Mouse (Mus musculus) CH12.LX (cell line): ENCODE results near the gene Ctc1. TPM values are rescaled to one million over a fixed set of nuclear protein-coding genes. Genes with fewer than 3 reads are reported as not detected.

Source experiments
- DNase-seq: peaks from one replicate; pipeline ENCODE4 v3.0.0-alpha.2; 2013; ENCODE audit errors: extremely low read depth
- H3K27ac ChIP-seq: 2 replicates; pipeline ENCODE4 v1.5.1; 2012; ENCODE audit warnings: low read depth, mild to moderate bottlenecking, control low read depth, moderate library complexity; ENCODE audit not compliant: insufficient read depth
- H3K27me3 ChIP-seq: replicated peaks from 2 replicates; pipeline ENCODE3; 2012; ENCODE audit warnings: inconsistent platforms
- H3K36me3 ChIP-seq, 2 experiments: replicated peaks in 1 of 2; 2 replicates each; pipeline versions ENCODE3 to v1.6.1; 2012; ENCODE audit warnings: inconsistent platforms in 1 of 2, low read length in 1 of 2, mild to moderate bottlenecking in 1 of 2, mixed read lengths in 1 of 2, moderate library complexity in 1 of 2; ENCODE audit not compliant: control insufficient read depth in 1 of 2, insufficient read depth in 1 of 2
- H3K4me1 ChIP-seq, 2 experiments: 2 replicates each; pipeline ENCODE4 v1.6.1; 2012; ENCODE audit warnings: inconsistent platforms in 1 of 2, moderate library complexity in 1 of 2; ENCODE audit not compliant: insufficient read depth in 2 of 2, control insufficient read depth in 1 of 2
- H3K4me2 ChIP-seq: 2 replicates; pipeline ENCODE4 v1.6.1; 2012; ENCODE audit warnings: low read depth, mild to moderate bottlenecking, control low read depth; ENCODE audit not compliant: poor library complexity, insufficient read depth, severe bottlenecking
- H3K4me3 ChIP-seq, 3 experiments: fragments of 150-350 bp in 1 of 3; sonication (generic) in 1 of 3; replicated peaks in 1 of 3; 2 replicates each; pipeline versions ENCODE3 to v1.5.1; 2011 to 2012; ENCODE audit warnings: low read depth in 2 of 3, low read length in 2 of 3, mild to moderate bottlenecking in 2 of 3, moderate library complexity in 2 of 3, control low read depth in 1 of 3, improper control_type of control experiment in 1 of 3, inconsistent platforms in 1 of 3, mixed read lengths in 1 of 3; ENCODE audit not compliant: poor library complexity in 1 of 3
- H3K79me2 ChIP-seq: replicated peaks from 2 replicates; pipeline ENCODE4 v1.6.1; 2012; ENCODE audit warnings: mild to moderate bottlenecking, moderate library complexity; ENCODE audit not compliant: control insufficient read depth, poor library complexity, insufficient read depth, severe bottlenecking; ENCODE audit errors: extremely low read depth
- H3K9ac ChIP-seq: 2 replicates; pipeline ENCODE4 v1.6.1; 2012; ENCODE audit warnings: low read depth, mild to moderate bottlenecking, control low read depth, moderate library complexity; ENCODE audit not compliant: insufficient read depth
- H3K9me3 ChIP-seq: replicated peaks from 2 replicates; pipeline ENCODE3; 2012; ENCODE audit warnings: low read length, inconsistent platforms, mixed read lengths
- BHLHE40 ChIP-seq: IDR thresholded peaks from 2 replicates; pipeline ENCODE4 v1.6.1; 2011; ENCODE audit warnings: mild to moderate bottlenecking, low read depth, low read length, improper control_type of control experiment
- E2F4 ChIP-seq: IDR thresholded peaks from 2 replicates; pipeline ENCODE4 v1.6.1; 2011; ENCODE audit warnings: low read depth, low read length, improper control_type of control experiment; ENCODE audit not compliant: insufficient replicate concordance
- ELF1 ChIP-seq: IDR thresholded peaks from 2 replicates; pipeline ENCODE4 v1.6.1; 2014; ENCODE audit warnings: low read depth, mild to moderate bottlenecking, inconsistent platforms, low read length, improper control_type of control experiment
- EP300 ChIP-seq: IDR thresholded peaks from 2 replicates; pipeline ENCODE4 v1.6.1; 2011; ENCODE audit warnings: low read length, improper control_type of control experiment
- ETS1 ChIP-seq: conservative IDR thresholded peaks from 2 replicates; pipeline ENCODE4 v1.6.1; 2012; ENCODE audit warnings: low read depth, mild to moderate bottlenecking, inconsistent platforms, low read length, improper control_type of control experiment, moderate library complexity
- GABPA ChIP-seq: IDR thresholded peaks from 2 replicates; pipeline ENCODE4 v1.6.1; 2012; ENCODE audit warnings: low read depth, low read length, improper control_type of control experiment, inconsistent platforms; ENCODE audit not compliant: insufficient replicate concordance
- MEF2A ChIP-seq: IDR thresholded peaks from 2 replicates; pipeline ENCODE4 v1.6.1; 2014; ENCODE audit warnings: low read depth, mild to moderate bottlenecking, inconsistent platforms, low read length, improper control_type of control experiment, borderline replicate concordance
- MYC ChIP-seq: IDR thresholded peaks from 2 replicates; pipeline ENCODE4 v1.6.1; 2011; ENCODE audit warnings: low read depth, mild to moderate bottlenecking, improper control_type of control experiment, low read length
- NELFE ChIP-seq: IDR thresholded peaks from 2 replicates; pipeline ENCODE4 v1.6.1; 2011; ENCODE audit warnings: low read depth, low read length, improper control_type of control experiment
- NRF1 ChIP-seq: IDR thresholded peaks from 2 replicates; pipeline ENCODE4 v1.6.1; 2014; ENCODE audit warnings: low read depth, mild to moderate bottlenecking, inconsistent platforms, low read length, improper control_type of control experiment, moderate library complexity
- POLR2AphosphoS2 ChIP-seq: IDR thresholded peaks from 2 replicates; pipeline ENCODE4 v1.6.1; 2011; ENCODE audit warnings: low read depth, low read length, improper control_type of control experiment
- RAD21 ChIP-seq: IDR thresholded peaks from 2 replicates; pipeline ENCODE4 v1.6.1; 2011; ENCODE audit warnings: low read depth, mild to moderate bottlenecking, low read length, improper control_type of control experiment, moderate library complexity
- SIN3A ChIP-seq: IDR thresholded peaks from 2 replicates; pipeline ENCODE4 v1.6.1; 2012; ENCODE audit warnings: low read length, improper control_type of control experiment, inconsistent platforms
- UBTF ChIP-seq: IDR thresholded peaks from 2 replicates; pipeline ENCODE4 v1.6.1; 2012; ENCODE audit warnings: low read depth, mild to moderate bottlenecking, inconsistent platforms, low read length, improper control_type of control experiment, moderate library complexity
- ZC3H11A ChIP-seq: IDR thresholded peaks from 2 replicates; pipeline ENCODE4 v1.6.1; 2012; ENCODE audit warnings: low read depth, mild to moderate bottlenecking, inconsistent platforms, low read length, improper control_type of control experiment
- ZKSCAN1 ChIP-seq: IDR thresholded peaks from 2 replicates; pipeline ENCODE4 v1.6.1; 2012; ENCODE audit warnings: low read depth, inconsistent platforms, low read length, improper control_type of control experiment, borderline replicate concordance
- ZNF384 ChIP-seq: IDR thresholded peaks from 2 replicates; pipeline ENCODE4 v1.6.1; 2012; ENCODE audit warnings: low read depth, low read length, improper control_type of control experiment, inconsistent platforms
- dilution Hi-C: fragments of 300-500 bp; cut with MboI; formaldehyde crosslinking; loops from 2 replicates; pipeline ENCODE4 v1.14.3; 2020; ENCODE audit warnings: low sequenced_read_pairs; ENCODE audit not compliant: extremely low pct_unique_long_range_greater_than_20kb, extremely low pct_ligation_motif_present
- in situ Hi-C: fragments of 300-500 bp; cut with MboI; formaldehyde crosslinking; loops from 3 replicates; pipeline ENCODE4 v1.14.3; 2019; ENCODE audit warnings: low sequenced_read_pairs, low pct_ligation_motif_present, low pct_unique_long_range_greater_than_20kb, mixed read lengths
- polyA plus RNA-seq: library from polyadenylated mRNA; unstranded; fragments of >175 nt; gene quantifications from 2 replicates; pipeline ENCODE4 v1.2.1, GENCODE M21; 2012; ENCODE audit warnings: low read depth; ENCODE audit not compliant: insufficient read length
- total RNA-seq, 2 experiments: library from RNA; depleted of rRNA; stranded (reverse); fragments of 300-350 nt in 1 of 2; fragments of >200 nt in 1 of 2; gene quantifications; 2 replicates each; pipeline ENCODE4 v1.2.3; 2012 to 2014

The Ctc1 gene
- total and polyA plus RNA-seq, 3 experiments, result 20.5 to 69.8 (median 44.8) TPM

DNA sequence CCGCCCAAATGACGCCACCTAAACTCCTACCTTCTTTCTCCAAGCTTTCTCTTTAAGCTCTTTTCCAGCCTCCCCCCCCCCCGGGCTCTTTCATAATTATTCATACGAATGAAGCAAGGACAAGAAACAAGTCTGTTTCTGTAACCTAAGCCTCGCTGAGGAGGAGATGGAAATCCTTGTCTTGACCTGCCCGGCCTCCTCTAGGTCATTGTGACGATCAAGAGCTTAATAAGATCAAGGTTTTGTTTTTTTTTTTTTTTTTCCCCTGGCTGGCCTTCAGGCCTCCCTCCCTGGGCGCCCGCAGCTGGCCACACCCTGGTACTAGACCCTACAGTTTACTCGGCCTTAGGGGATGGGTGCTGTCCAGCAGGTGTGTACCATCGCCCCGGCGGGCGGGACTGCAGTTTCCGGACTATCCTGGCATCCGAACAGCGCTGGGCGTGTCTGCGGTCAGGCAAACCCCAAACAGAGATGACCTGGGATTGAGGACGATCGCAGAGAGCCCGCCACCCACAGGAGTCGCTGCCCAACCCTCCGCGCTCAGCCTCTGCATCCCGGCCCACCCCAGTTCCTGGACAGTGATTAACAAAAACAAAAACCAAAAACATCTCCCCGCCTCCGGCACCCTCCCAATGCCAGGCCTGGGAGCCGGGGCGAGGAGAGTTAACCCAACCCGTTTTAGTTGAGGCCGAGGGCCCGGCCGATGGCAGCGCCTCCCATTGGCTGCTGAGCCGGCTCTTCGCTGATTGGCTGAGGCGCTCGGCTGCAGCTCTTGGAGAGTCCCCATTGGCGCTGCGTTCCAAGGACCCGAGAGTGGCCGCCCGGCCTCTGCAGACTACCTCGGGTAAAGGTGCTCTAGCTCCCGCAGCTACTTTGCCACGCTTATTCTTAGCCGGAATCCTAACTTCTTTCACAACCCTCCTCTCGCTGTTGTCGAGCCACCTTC is 48.1 kb upstream of the Ctc1 start, which contains the start of gene Slc25a35 (continued):
- TF ChIP-seq NRF1 (no peak), ZC3H11A (no peak), ZKSCAN1 (no peak), SIN3A (peak; percentile 88), ETS1 (no peak), RAD21 (no peak), UBTF (no peak), MEF2A (no peak), NELFE (peak; percentile 8; the same call in 1 of the 2 replicates), GABPA (no peak), MYC (no peak), ZNF384 (peak; percentile 82), ELF1 (peak; percentile 31), BHLHE40 (0 out of 2 replicates have a peak, but pooled peaks have one; percentile 4)
- TF ChIP-seq, all 38 proteins: peak for 11

- in situ Hi-C loops, result no loop called here
- peaks cover 10 to 34% of the 10 kb centered on the region in 2 experiments for H3K4me1 ChIP-seq
- H3K4me3 ChIP-seq, result no peak overlapping the region
- H3K4me2 ChIP-seq, result no peak overlapping the region; the same call in 1 of the 2 replicates
- H3K79me2 ChIP-seq, result no peaks in the 10 kb centered on the region
- TF ChIP-seq ZKSCAN1, result no peak
- no peak for TF ChIP-seq NELFE
- no peak for TF ChIP-seq GABPA
- no peak for TF ChIP-seq POLR2AphosphoS2
- no peak for TF ChIP-seq E2F4
- TF ChIP-seq MEF2A, result no peak
- TF ChIP-seq EP300, result no peak
- dilution Hi-C loops, result no loop called here
- H3K27ac ChIP-seq, result no peak overlapping the region
- H3K9me3 ChIP-seq, result no peaks in the 10 kb centered on the region
- H3K36me3 ChIP-seq, result peaks cover 0 to 20% of the 10 kb centered on the region in 2 experiments
- H3K9ac ChIP-seq, result 0 out of 2 replicates have a peak overlapping the region, but pooled peaks have one; percentile 36
- no peak for DNase-seq
- peaks cover 6% of the 10 kb centered on the region for H3K27me3 ChIP-seq
These were observed 47.0 kb upstream of the Ctc1 start for GRCm38 (mm10) chr11:68968752-68969151.
